Mouse (Mus musculus) kidney, embryonic 16.5 days (tissue): ENCODE data around the gene Fam126b. TPM values are rescaled to one million over a fixed set of nuclear protein-coding genes. Genes with fewer than 3 reads are reported as not detected.
"Not testable (repeated sequence)": the region's sequence is repeated elsewhere in the genome, so short reads cannot be mapped to it uniquely, and the experiment has no call there.

Source experiments
- ATAC-seq: fragments of 200-750 bp; cut with Nextera tagmentation; 2 replicates; pipeline ENCODE4 v1.8.0; 2017; ENCODE audit warnings: moderate TSS enrichment; ENCODE audit not compliant: low FRiP score, low TSS enrichment
- H3K27ac ChIP-seq: fragments of 300-500 bp; sonication (generic); 2 replicates; pipeline ENCODE4 v1.5.1; 2014; ENCODE audit warnings: low read length
- H3K27me3 ChIP-seq: fragments of 300-500 bp; sonication (generic); 2 replicates; pipeline ENCODE4 v1.6.1; 2014; ENCODE audit warnings: low read length, control low read depth, mixed read lengths; ENCODE audit not compliant: insufficient read depth
- H3K36me3 ChIP-seq: fragments of 300-500 bp; sonication (generic); 2 replicates; pipeline ENCODE4 v1.6.1; 2014; ENCODE audit warnings: low read length, control low read depth, mixed read lengths; ENCODE audit not compliant: insufficient read depth
- H3K4me1 ChIP-seq: fragments of 300-500 bp; sonication (generic); 2 replicates; pipeline ENCODE4 v1.6.1; 2014; ENCODE audit warnings: low read length, control low read depth, mixed read lengths; ENCODE audit not compliant: insufficient read depth
- H3K4me2 ChIP-seq: fragments of 300-500 bp; sonication (generic); replicated peaks from 2 replicates; pipeline ENCODE4 v1.6.1; 2014; ENCODE audit warnings: low read depth, low read length
- H3K4me3 ChIP-seq: fragments of 300-500 bp; sonication (generic); 2 replicates; pipeline ENCODE4 v1.5.1; 2014; ENCODE audit warnings: mild to moderate bottlenecking, low read length
- H3K9ac ChIP-seq: fragments of 300-500 bp; sonication (generic); replicated peaks from 2 replicates; pipeline ENCODE4 v1.6.1; 2014; ENCODE audit warnings: low read length
- H3K9me3 ChIP-seq: fragments of 300-500 bp; sonication (generic); 2 replicates; pipeline ENCODE4 v1.6.1; 2016; ENCODE audit warnings: low read length, control low read depth
- WGBS: fragments of 180-500 bp; shearing (Covaris S2); extraction: QIAGEN DNeasy Blood & Tissue Kit; methylation state at CpG from one replicate; pipeline ENCODE4 v1.1.7; 2014; 5-methylcytosine and 5-hydroxymethylcytosine counted together
- polyA plus RNA-seq: library from polyadenylated mRNA; unstranded; fragments of >200 nt; fragmentation: Nextera tagmentation; extraction: Ambion mirVana; gene quantifications from 2 replicates; pipeline ENCODE4 v1.2.1, GENCODE M21; 2015

Gene Fam126b
- 10.1 and 12.6 TPM in 2 replicates for polyA plus RNA-seq

DNA sequence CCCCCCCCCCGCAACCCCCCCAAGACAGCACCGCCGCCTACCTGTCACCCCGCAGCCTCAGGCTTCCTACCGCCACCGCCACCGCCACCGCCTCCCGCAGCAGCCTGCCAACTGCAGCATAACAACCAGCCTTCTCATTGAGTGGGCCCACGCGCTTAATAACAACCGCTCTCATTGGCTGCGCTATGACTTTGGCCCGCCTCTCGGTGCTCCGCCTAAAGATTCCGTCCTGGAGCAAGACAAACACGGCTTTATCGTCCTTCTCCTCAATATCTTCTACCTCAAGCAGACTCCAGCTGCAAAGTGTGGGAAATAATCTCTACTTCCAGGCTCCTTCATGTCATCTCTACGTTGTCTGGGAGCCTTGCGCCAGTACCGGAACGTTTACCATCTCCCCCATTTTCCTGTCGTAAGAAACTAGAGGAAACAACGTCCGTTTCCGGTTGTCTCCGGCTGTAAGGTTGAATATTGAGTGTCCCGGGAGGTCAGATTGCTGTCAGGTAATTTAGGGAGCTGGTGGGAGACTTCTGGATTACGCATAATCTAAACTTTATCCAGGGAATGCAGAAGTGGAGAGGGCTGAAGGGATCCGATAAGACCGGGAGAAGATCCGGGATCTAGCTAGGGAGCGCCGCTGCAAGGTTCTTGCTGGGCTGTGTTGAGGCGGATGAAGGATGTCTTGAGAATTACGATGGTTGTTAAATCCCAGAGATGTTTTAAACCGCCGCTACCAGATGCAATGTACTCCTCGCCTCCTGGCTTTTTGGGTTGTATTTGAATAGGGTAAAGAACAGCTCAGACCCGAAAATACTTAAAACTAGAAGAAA lies at the start of gene Fam126b, which contains the start of gene Ndufb3:
TSS of gene Fam126b (minus strand) at position 153 of the 827 bp plus-strand sequence.
TSS of gene Ndufb3 (plus strand) at position 214 of the 827 bp plus-strand sequence.
- WGBS, result under 1% methylated on average over 36 of the region's 41 CpGs

DNA sequence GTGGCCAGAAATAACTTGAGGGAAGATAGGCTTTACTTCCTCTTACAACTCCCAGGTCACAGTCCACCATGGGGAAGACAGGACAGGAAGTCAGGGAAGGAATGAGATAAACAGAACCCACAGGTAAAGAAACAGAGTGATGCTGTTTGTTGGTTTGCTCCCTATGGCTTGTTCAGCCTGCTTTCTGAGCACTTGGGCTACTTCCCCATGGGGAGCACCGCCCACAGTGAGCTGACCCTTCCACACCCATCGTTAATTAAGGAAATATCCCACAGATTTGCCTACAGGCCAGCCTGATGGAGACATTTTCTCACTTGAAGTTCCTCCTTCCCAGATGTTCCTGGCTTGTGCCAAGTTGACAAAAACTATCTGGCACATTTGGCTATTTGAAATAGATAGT lies 42.7 kb upstream of the Fam126b start:
- 80% methylated on average over 1 of the region's 2 CpGs for WGBS
- not testable (repeated sequence) for H3K27me3 ChIP-seq, H3K4me1 ChIP-seq, H3K4me2 ChIP-seq, H3K36me3 ChIP-seq, ATAC-seq, H3K9ac ChIP-seq, H3K27ac ChIP-seq, H3K4me3 ChIP-seq, H3K9me3 ChIP-seq

More for the DNA sequence above, at the start of gene Fam126b, which contains the start of gene Ndufb3:
- Histone ChIP-seq H3K36me3 (peaks cover 5% of the 10 kb centered on the region; the same call in 1 of the 2 replicates), H3K27ac (peak within 1 kb of the TSS; percentile 74), H3K4me2 (peak within 1 kb of the TSS; percentile 64), H3K4me1 (peaks cover 10% of the 10 kb centered on the region; the same call in 1 of the 2 replicates), H3K27me3 (no peaks in the 10 kb centered on the region), H3K9me3 (no peaks in the 10 kb centered on the region), H3K9ac (peak within 1 kb of the TSS; percentile 92), H3K4me3 (peak within 1 kb of the TSS; percentile 67)
- ATAC-seq, result peak; percentile 99

DNA sequence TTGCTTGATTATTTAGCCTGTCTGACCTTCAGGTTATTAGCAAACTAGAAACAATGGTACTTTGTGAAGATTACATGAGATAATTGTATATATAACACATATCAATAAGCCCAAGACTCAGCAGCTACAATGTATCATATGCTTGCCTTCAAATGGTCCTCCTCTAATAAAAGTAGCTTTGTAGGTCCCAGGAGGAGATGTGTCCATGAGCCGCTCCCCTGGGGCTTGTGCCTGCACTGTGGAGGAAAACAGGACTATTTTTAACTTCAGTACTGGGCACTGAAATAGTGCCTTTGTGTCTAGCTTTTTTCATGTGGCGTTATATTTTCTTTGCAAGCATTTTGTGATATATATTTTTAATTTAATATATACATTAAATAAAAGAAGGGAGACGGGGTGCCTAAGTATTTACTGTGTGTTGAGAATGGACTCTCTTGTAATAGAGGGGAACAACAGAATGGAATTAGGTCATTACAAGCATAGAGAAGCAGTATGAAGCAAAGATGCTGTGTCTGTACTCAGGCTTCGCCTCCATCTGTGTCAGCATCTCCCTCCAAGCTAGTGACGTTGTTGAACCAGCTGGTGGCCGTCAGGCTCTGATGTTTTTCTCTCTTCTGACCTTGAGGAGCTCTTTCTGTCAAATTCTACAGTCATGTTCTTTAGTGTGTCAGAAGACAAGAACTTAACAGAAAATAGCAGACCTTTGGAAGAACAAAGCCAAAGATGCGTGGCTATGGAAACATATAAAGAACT lies 36.0 kb upstream of the Fam126b start:
- Histone ChIP-seq H3K9me3 (no peaks in the 10 kb centered on the region), H3K36me3 (no peaks in the 10 kb centered on the region), H3K9ac (no peak overlapping the region), H3K4me2 (no peak overlapping the region), H3K4me1 (no peaks in the 10 kb centered on the region), H3K4me3 (no peak overlapping the region), H3K27ac (no peak overlapping the region), H3K27me3 (no peaks in the 10 kb centered on the region)
- WGBS, result 57% methylated on average over 7 of the region's 7 CpGs
- no peak for ATAC-seq

DNA sequence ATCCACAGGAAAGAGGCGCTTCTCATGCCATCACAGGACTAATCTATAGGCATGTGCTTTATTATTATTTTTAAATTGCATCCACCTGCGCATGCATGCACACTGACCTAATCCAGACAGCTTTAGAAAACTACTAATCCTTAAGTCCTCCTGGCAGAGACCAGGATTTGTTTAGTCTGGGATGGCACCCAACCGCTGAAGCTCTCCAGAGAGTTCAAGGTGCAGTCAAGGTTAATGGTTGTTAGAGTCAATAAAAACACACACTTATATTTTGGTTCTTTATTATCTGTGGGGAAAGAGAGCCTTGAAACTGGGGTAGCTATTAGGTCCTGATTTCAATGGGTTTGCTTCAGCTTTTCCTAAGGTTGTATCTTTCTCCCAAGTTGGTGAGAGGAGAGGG lies 35.1 kb upstream of the Fam126b start:
- no peak overlapping the region for H3K4me2 ChIP-seq
- no peak for ATAC-seq
- no peak overlapping the region for H3K4me3 ChIP-seq
- H3K27ac ChIP-seq, result no peak overlapping the region
- H3K9me3 ChIP-seq, result no peaks in the 10 kb centered on the region
- WGBS, result 79% methylated on average over 3 of the region's 3 CpGs
- H3K4me1 ChIP-seq, result no peaks in the 10 kb centered on the region
- no peak overlapping the region for H3K9ac ChIP-seq
- H3K27me3 ChIP-seq, result no peaks in the 10 kb centered on the region
- no peaks in the 10 kb centered on the region for H3K36me3 ChIP-seq

DNA sequence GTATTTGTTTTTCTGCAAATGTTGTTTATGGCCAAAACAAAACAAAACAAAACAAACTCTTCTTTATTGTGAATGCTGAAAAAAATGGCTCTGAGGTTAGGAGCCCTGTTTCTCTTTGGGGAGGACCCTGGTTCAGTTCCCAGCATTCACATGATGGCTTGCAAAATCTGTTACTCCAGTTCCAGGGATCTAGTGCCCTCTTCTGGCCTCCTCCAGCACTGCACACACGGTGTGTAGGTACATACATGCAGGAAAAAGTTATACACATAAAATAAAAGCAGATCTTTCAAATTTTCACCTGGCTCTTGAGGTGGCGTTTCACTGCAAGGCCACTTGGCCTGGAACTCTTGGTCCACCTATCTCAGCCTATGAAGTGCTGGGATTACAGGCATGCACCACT lies 32.6 kb upstream of the Fam126b start:
- Histone ChIP-seq H3K27me3 (no peaks in the 10 kb centered on the region), H3K4me2 (no peak overlapping the region), H3K4me1 (no peaks in the 10 kb centered on the region), H3K36me3 (no peaks in the 10 kb centered on the region), H3K4me3 (no peak overlapping the region), H3K9ac (no peak overlapping the region), H3K27ac (no peak overlapping the region), H3K9me3 (no peaks in the 10 kb centered on the region)
- no peak for ATAC-seq
- WGBS, result 85% methylated on average over 2 of the region's 2 CpGs

DNA sequence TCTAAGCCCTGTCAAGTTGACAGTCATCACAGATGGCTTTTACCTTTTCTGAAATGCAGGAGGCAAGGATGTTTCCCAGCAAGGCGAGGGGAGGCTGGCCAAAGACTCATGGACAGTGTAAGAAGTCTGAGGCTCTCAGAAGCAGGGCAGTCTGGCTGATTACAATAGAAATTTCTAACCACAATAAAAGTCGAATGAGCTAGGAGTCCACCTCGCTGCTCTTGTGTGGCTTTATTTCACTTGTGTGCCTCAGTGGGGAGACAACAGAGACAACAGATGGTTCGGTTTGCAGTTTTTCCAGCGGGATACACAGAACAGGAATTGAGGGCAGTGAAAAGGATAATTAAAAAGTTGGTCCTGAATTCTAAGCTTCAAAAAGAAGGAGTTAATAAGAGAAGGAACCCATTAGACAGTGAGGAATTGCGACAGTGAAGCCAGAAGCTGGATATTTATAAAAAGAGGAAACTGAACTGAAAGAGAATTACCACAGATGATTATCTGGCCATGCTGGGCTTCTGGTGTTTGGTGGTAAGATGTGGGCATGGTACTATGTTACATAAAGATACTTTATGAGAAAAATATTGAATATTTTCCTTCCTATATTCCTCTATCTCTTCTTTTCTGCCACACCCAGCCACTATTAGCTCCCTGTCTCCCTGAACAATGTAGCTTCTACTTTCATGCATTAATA lies 32.0 kb upstream of the Fam126b start:
- Histone ChIP-seq H3K9me3 (no peaks in the 10 kb centered on the region), H3K27ac (no peak overlapping the region)
- 79% methylated on average over 6 of the region's 6 CpGs for WGBS

DNA sequence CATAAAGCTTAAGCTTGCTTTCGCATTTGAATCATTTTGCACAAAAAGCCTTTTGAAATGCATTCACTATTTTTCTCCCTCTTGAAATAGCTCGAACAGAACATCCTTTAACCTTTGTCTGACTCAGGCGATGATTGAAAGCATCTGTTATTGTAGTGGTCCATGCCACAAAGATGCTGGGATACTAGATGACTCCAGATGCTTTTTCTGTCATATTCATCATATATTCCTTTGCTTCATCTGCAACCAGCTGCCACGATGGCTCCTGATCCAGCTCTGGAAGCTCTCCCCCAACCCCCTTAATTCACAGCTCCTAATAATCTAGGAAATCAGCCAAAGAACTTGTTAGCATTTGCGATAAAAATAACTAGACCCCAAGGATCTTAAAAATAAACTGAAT lies 31.0 kb upstream of the Fam126b start:
- no peak overlapping the region for H3K4me2 ChIP-seq
- H3K27me3 ChIP-seq, result no peaks in the 10 kb centered on the region
- H3K4me3 ChIP-seq, result no peak overlapping the region
- ATAC-seq, result no peak
- H3K36me3 ChIP-seq, result no peaks in the 10 kb centered on the region
- no peaks in the 10 kb centered on the region for H3K9me3 ChIP-seq
- H3K4me1 ChIP-seq, result no peaks in the 10 kb centered on the region
- 75% methylated on average over 5 of the region's 5 CpGs for WGBS
- H3K27ac ChIP-seq, result no peak overlapping the region
- H3K9ac ChIP-seq, result no peak overlapping the region

More for the DNA sequence above, 32.0 kb upstream of the Fam126b start:
- ATAC-seq, result no peak
- no peaks in the 10 kb centered on the region for H3K36me3 ChIP-seq
- no peak overlapping the region for H3K4me2 ChIP-seq
- no peaks in the 10 kb centered on the region for H3K4me1 ChIP-seq
- H3K9ac ChIP-seq, result no peak overlapping the region
- H3K27me3 ChIP-seq, result no peaks in the 10 kb centered on the region
- no peak overlapping the region for H3K4me3 ChIP-seq

DNA sequence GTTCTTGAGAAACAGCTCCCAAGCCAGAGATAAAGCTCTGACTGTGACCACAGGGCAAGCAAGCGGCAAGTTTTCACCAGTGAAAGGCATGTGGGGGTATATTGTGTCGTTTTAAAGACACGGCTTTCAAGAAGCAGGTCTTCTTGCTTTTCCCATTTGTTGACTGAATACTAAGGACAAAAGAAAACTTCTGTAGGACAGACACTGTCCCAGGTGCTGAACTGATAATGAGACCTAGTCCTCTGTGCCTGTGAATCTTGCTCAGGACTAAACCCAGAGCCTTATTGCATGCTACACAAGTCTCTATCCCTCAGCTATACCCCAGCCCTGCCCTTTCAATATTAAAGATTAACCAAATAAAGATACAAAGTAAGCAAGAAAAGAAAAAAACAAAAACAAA lies 30.1 kb upstream of the Fam126b start:
- no peaks in the 10 kb centered on the region for H3K36me3 ChIP-seq
- no peaks in the 10 kb centered on the region for H3K4me1 ChIP-seq
- no peak for ATAC-seq
- H3K4me3 ChIP-seq, result no peak overlapping the region
- no peak overlapping the region for H3K9ac ChIP-seq
- H3K9me3 ChIP-seq, result no peaks in the 10 kb centered on the region
- H3K27me3 ChIP-seq, result no peaks in the 10 kb centered on the region
- H3K27ac ChIP-seq, result no peak overlapping the region
- H3K4me2 ChIP-seq, result no peak overlapping the region
- WGBS, result 67% methylated on average over 3 of the region's 3 CpGs

DNA sequence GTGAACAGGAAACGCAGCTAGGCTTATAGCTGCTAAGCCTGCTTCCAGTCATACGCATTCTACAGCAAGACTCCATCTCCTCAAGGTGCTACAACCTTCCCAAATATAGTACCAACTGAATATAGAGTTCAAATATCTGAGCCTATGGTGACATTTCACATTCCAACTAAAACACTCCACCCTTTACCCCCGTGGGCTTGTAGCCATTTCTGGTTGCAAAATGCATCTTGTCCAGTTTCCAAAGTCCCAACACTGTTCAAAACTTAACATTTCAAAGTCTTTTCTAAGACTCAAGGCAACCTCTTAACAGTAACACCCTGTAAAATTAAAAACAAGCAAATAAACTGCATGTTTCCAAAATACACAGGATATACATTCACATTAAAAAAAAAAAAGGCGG lies 29.0 kb upstream of the Fam126b start:
- H3K9me3 ChIP-seq, result no peaks in the 10 kb centered on the region
- no peak overlapping the region for H3K4me3 ChIP-seq
- no peak overlapping the region for H3K9ac ChIP-seq
- no peaks in the 10 kb centered on the region for H3K4me1 ChIP-seq
- no peaks in the 10 kb centered on the region for H3K36me3 ChIP-seq
- WGBS, result 87% methylated on average over 4 of the region's 4 CpGs
- H3K27me3 ChIP-seq, result no peaks in the 10 kb centered on the region
- H3K27ac ChIP-seq, result no peak overlapping the region
- H3K4me2 ChIP-seq, result no peak overlapping the region
- no peak for ATAC-seq
